Mouse (Mus musculus) bone marrow macrophage, adult 2 months (primary cell): ENCODE data around the gene Lrch1.

ENCODE experiments used
- CTCF ChIP-seq: IDR thresholded peaks from 2 replicates; pipeline ENCODE4 v1.5.1; 2012; ENCODE audit warnings: low read depth, mild to moderate bottlenecking, low read length, moderate library complexity
- POLR2A ChIP-seq: IDR thresholded peaks from 2 replicates; pipeline ENCODE4 v1.6.1; 2012; ENCODE audit warnings: mild to moderate bottlenecking, low read depth, low read length, borderline replicate concordance

GRCm38 (mm10) chr14:74917504-74918124 is 30.1 kb downstream of the Lrch1 start:
- TF ChIP-seq CTCF (no peak), POLR2A (no peak)
